Comparison of ENCODE assay signal across 18 mouse cellular contexts in genomic region chr4:153316964-153317724, GRCm38 (mm10).
DNase-seq lines count a peak whose midpoint lies in the region; ATAC-seq and TF ChIP-seq lines count a peak whose summit lies in the region.
"Had no signal": no experiment of that assay in that cellular context is flagged by ENCODE, and none has a peak within 500 bp of the region (broad histone marks: within the 10 kb centered on the region; RNA-seq: fewer than 3 reads in every experiment).

No protein-coding gene starts in this region.

- peak overlapping the region; percentile 45 for H3K27ac ChIP-seq in forebrain, embryonic 10.5 days
- H3K27ac ChIP-seq in forebrain, embryonic 16.5 days (ENCODE audit: low read length) = no peak overlapping the region
- peak overlapping the region; percentile 76 for H3K27ac ChIP-seq in heart, embryonic 11.5 days (ENCODE audit: low read depth, low read length)
- peak overlapping the region; percentile 79 for H3K27ac ChIP-seq in liver, embryonic 13.5 days
- H3K27ac ChIP-seq in intestine, embryonic 15.5 days = no peak overlapping the region
- H3K27ac ChIP-seq in left cerebral cortex, adult 2 months = no peak overlapping the region
- H3K27ac ChIP-seq: hindbrain, embryonic 13.5 days; limb, embryonic 12.5 days had no signal

- no peak overlapping the region for H3K4me3 ChIP-seq in forebrain, embryonic 10.5 days
- no peak overlapping the region for H3K4me3 ChIP-seq in forebrain, embryonic 16.5 days (replicated peaks; ENCODE audit: low read length)
- peak overlapping the region; percentile 43 for H3K4me3 ChIP-seq in E14TG2a.4 (replicated peaks; ENCODE audit: low read length)
- H3K4me3 ChIP-seq in heart, embryonic 11.5 days (ENCODE audit: low read depth, low read length) = peak overlapping the region; percentile 18
- peak overlapping the region; percentile 45 for H3K4me3 ChIP-seq in liver, embryonic 13.5 days (replicated peaks)
- H3K4me3 ChIP-seq in intestine, embryonic 15.5 days (replicated peaks) = no peak overlapping the region
- H3K4me3 ChIP-seq in left cerebral cortex, adult 2 months = no peak overlapping the region
- H3K4me3 ChIP-seq: hindbrain, embryonic 13.5 days; limb, embryonic 12.5 days had no signal

- no peaks in the 10 kb centered on the region for H3K27me3 ChIP-seq in forebrain, embryonic 10.5 days (ENCODE audit: poor library complexity, severe bottlenecking)
- H3K27me3 ChIP-seq in forebrain, embryonic 16.5 days (replicated peaks; ENCODE audit: control insufficient read depth, insufficient read depth, low read length) = no peaks in the 10 kb centered on the region
- H3K27me3 ChIP-seq in E14TG2a.4 (ENCODE audit: insufficient read depth, low read length) = peaks cover 7% of the 10 kb centered on the region; the same call in 1 of the 2 replicates
- H3K27me3 ChIP-seq in heart, embryonic 11.5 days (ENCODE audit: control insufficient read depth, insufficient read depth, low read length) = no peaks in the 10 kb centered on the region; the same call in 1 of the 2 replicates
- H3K27me3 ChIP-seq in liver, embryonic 13.5 days = no peaks in the 10 kb centered on the region
- H3K27me3 ChIP-seq in intestine, embryonic 15.5 days (replicated peaks) = no peaks in the 10 kb centered on the region
- H3K27me3 ChIP-seq: hindbrain, embryonic 13.5 days; limb, embryonic 12.5 days; Patski had no signal

- no peak for DNase-seq in forebrain, embryonic 10.5 days (ENCODE audit: extremely low spot score, low spot score)
- peak; percentile 84 for DNase-seq in liver, embryonic 13.5 days
- no peak for DNase-seq in gastrocnemius, postnatal 10 days
- DNase-seq in left cerebral cortex, adult 2 months (ENCODE audit: extremely low spot score in 1 of 2, low spot score in 2 of 2) = no peak
- DNase-seq: adrenal gland, adult 2 months; cerebellum, adult 9-11 months; embryo, embryonic 11 days; gastrocnemius, postnatal 36 days; kidney, adult 9 months; layer of hippocampus, postnatal 36 days; right cerebral cortex, postnatal 4 days had no signal

- H3K9me3 ChIP-seq in forebrain, embryonic 10.5 days = no peaks in the 10 kb centered on the region
- H3K9me3 ChIP-seq in forebrain, embryonic 16.5 days (ENCODE audit: control insufficient read depth, low read length) = no peaks in the 10 kb centered on the region; the same call in 1 of the 2 replicates
- H3K9me3 ChIP-seq in E14TG2a.4 (ENCODE audit: low read length) = peaks cover 4% of the 10 kb centered on the region; the same call in 1 of the 2 replicates
- H3K9me3 ChIP-seq in heart, embryonic 11.5 days (replicated peaks; ENCODE audit: control insufficient read depth, low read length) = no peaks in the 10 kb centered on the region
- peaks cover 36% of the 10 kb centered on the region for H3K9me3 ChIP-seq in liver, embryonic 13.5 days (replicated peaks)
- no peaks in the 10 kb centered on the region for H3K9me3 ChIP-seq in intestine, embryonic 15.5 days
- H3K9me3 ChIP-seq: hindbrain, embryonic 13.5 days; limb, embryonic 12.5 days had no signal

- intact Hi-C loops in left cerebral cortex, adult 2 months (cut with DNase I) = no loop called here

- H3K4me1 ChIP-seq in forebrain, embryonic 10.5 days = peaks cover 4% of the 10 kb centered on the region; the same call in 1 of the 2 replicates
- H3K4me1 ChIP-seq in forebrain, embryonic 16.5 days (replicated peaks; ENCODE audit: control insufficient read depth, insufficient read depth, low read length) = no peaks in the 10 kb centered on the region
- H3K4me1 ChIP-seq in E14TG2a.4 (replicated peaks; ENCODE audit: low read depth, low read length) = peaks cover 10% of the 10 kb centered on the region
- peaks cover 10% of the 10 kb centered on the region for H3K4me1 ChIP-seq in heart, embryonic 11.5 days (ENCODE audit: control insufficient read depth, insufficient read depth, low read length)
- H3K4me1 ChIP-seq in liver, embryonic 13.5 days (replicated peaks) = peaks cover 6% of the 10 kb centered on the region
- no peaks in the 10 kb centered on the region for H3K4me1 ChIP-seq in intestine, embryonic 15.5 days (replicated peaks)

- H3K9ac ChIP-seq in forebrain, embryonic 16.5 days (replicated peaks; ENCODE audit: low read depth, low read length) = no peak overlapping the region
- H3K9ac ChIP-seq in heart, embryonic 11.5 days (ENCODE audit: low read depth, low read length) = peak overlapping the region; percentile 34; the same call in 1 of the 2 replicates
- peak overlapping the region; percentile 47; the same call in 1 of the 2 replicates for H3K9ac ChIP-seq in liver, embryonic 13.5 days
- H3K9ac ChIP-seq in intestine, embryonic 15.5 days = no peak overlapping the region
- H3K9ac ChIP-seq: hindbrain, embryonic 13.5 days; limb, embryonic 12.5 days had no signal

- H3K4me2 ChIP-seq in forebrain, embryonic 16.5 days (ENCODE audit: low read length) = no peak overlapping the region
- peak overlapping the region; percentile 46 for H3K4me2 ChIP-seq in heart, embryonic 11.5 days
- H3K4me2 ChIP-seq in liver, embryonic 13.5 days = peak overlapping the region; percentile 47
- H3K4me2 ChIP-seq in intestine, embryonic 15.5 days (replicated peaks) = no peak overlapping the region
- H3K4me2 ChIP-seq: hindbrain, embryonic 13.5 days; limb, embryonic 12.5 days had no signal

- TF ChIP-seq CTCF in E14TG2a.4 (conservative IDR thresholded peaks at IDR 0.05; ENCODE audit: low read length) = no peak
- no peak for TF ChIP-seq CTCF in left cerebral cortex, adult 2 months (IDR thresholded peaks at IDR 0.05)

- H3K36me3 ChIP-seq in forebrain, embryonic 10.5 days (replicated peaks) = no peaks in the 10 kb centered on the region
- H3K36me3 ChIP-seq in forebrain, embryonic 16.5 days (ENCODE audit: control insufficient read depth, insufficient read depth) = no peaks in the 10 kb centered on the region
- no peaks in the 10 kb centered on the region for H3K36me3 ChIP-seq in E14TG2a.4 (ENCODE audit: insufficient read depth, low read length)
- no peaks in the 10 kb centered on the region for H3K36me3 ChIP-seq in heart, embryonic 11.5 days (ENCODE audit: control insufficient read depth, insufficient read depth, low read length)
- no peaks in the 10 kb centered on the region for H3K36me3 ChIP-seq in liver, embryonic 13.5 days
- no peaks in the 10 kb centered on the region for H3K36me3 ChIP-seq in intestine, embryonic 15.5 days
- H3K36me3 ChIP-seq: hindbrain, embryonic 13.5 days; limb, embryonic 12.5 days had no signal

- no peak for ATAC-seq in forebrain, embryonic 16.5 days
- peak; percentile 93 for ATAC-seq in heart, embryonic 11.5 days (replicated peaks; ENCODE audit: insufficient number of reproducible peaks, low FRiP score, low TSS enrichment)
- ATAC-seq in liver, embryonic 13.5 days (ENCODE audit: low read depth) = peak; percentile 96
- ATAC-seq in intestine, embryonic 15.5 days = no peak
- ATAC-seq: Patski had no signal

- WGBS in forebrain, embryonic 10.5 days = 83% methylated on average over 16 of the region's 16 CpGs
- WGBS in forebrain, embryonic 16.5 days = 84% methylated on average over 16 of the region's 16 CpGs
- WGBS in heart, embryonic 11.5 days (ENCODE audit: insufficient replicate concordance) = 24% methylated on average over 16 of the region's 16 CpGs
- WGBS in liver, embryonic 13.5 days (ENCODE audit: insufficient replicate concordance) = 31% methylated on average over 16 of the region's 16 CpGs
- 77% methylated on average over 16 of the region's 16 CpGs for WGBS in intestine, embryonic 15.5 days

Comparison
In these comparisons a context has a peak if more than half of its experiments do, and no peak if none do; other contexts are left out.
1. H3K27ac ChIP-seq: peak in forebrain, embryonic 10.5 days (single experiment), heart, embryonic 11.5 days (single experiment) and liver, embryonic 13.5 days (single experiment); none in forebrain, embryonic 16.5 days (single experiment), intestine, embryonic 15.5 days (single experiment) and left cerebral cortex, adult 2 months (single experiment).
2. H3K4me3 ChIP-seq: peak in E14TG2a.4 (single experiment), heart, embryonic 11.5 days (single experiment) and liver, embryonic 13.5 days (single experiment); none in forebrain, embryonic 10.5 days (single experiment), forebrain, embryonic 16.5 days (single experiment), intestine, embryonic 15.5 days (single experiment) and left cerebral cortex, adult 2 months (single experiment).
3. ATAC-seq: peak in heart, embryonic 11.5 days (single experiment) and liver, embryonic 13.5 days (single experiment); none in forebrain, embryonic 16.5 days (single experiment) and intestine, embryonic 15.5 days (single experiment).
4. H3K4me2 ChIP-seq: peak in heart, embryonic 11.5 days (single experiment) and liver, embryonic 13.5 days (single experiment); none in forebrain, embryonic 16.5 days (single experiment) and intestine, embryonic 15.5 days (single experiment).
5. H3K9ac ChIP-seq: peak in heart, embryonic 11.5 days (single experiment) and liver, embryonic 13.5 days (single experiment); none in forebrain, embryonic 16.5 days (single experiment) and intestine, embryonic 15.5 days (single experiment).